Mouse (Mus musculus): ENCODE data around the gene Sult2b1. TPM values are rescaled to one million over a fixed set of nuclear protein-coding genes. Genes with fewer than 3 reads are reported as not detected.
A peak's percentile ranks its signal among the peaks of the same experiment; 100 is the strongest.

The Sult2b1 gene
- polyA plus RNA-seq, 1 experiment from 2014 or later, result 0.08 TPM

DNA sequence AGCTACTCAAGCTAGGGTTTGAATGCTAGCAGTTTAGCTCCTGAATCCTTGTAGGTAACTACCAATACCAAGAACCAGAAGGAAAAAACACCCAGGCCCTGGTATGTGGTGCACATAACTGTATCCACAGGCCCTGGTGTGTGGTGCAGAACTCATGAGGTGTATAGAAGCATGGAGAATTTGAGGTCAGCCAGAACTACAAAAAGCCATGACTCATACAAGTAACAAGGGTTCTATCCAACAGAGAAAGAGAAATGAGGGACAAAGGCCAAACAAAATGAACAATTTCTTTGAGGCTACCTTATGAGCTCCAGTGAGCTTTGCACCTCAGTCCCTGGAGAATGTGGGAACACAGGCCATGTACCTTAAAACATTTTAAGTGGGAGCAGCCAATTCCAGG is 36.4 kb upstream of the Sult2b1 start:
- no peak for ATAC-seq (ENCODE audit: low read depth)
- Histone ChIP-seq H3K27me3 (ENCODE audit: control insufficient read depth, insufficient read depth, low read depth, low read length) (peaks cover 3% of the 10 kb centered on the region; the same call in 1 of the 2 replicates), H3K4me2 (ENCODE audit: low read depth, low read length) (no peak overlapping the region), H3K4me3 (ENCODE audit: low read depth, low read length) (no peak overlapping the region), H3K36me3 (ENCODE audit: control insufficient read depth, insufficient read depth) (no peaks in the 10 kb centered on the region), H3K27ac (ENCODE audit: low read length) (no peak overlapping the region), H3K9me3 (replicated peaks; ENCODE audit: control insufficient read depth, low read length) (no peaks in the 10 kb centered on the region), H3K4me1 (ENCODE audit: control insufficient read depth, low read depth, low read length) (no peaks in the 10 kb centered on the region), H3K9ac (ENCODE audit: low read depth, low read length) (no peak overlapping the region)

DNA sequence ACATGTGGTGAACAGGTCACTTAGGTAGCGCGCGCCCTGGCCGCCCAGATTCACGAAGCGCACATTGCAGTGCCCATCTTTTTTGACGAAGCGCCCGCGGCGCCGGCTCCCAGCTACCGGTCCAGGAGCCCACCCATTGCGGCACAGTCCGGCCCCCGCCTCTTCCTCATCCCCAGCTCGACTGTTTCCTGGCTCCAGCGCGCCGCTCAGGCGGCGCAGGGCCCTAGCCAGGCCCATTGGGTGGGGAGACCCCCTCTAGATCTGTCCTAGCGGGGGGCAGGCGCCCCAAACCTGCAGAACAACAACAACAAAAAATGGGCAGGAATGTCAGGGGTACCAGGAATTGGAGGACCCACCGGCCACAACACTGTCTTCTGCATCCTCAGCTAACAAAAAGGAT is 35.4 kb upstream of the Sult2b1 start:
- 16% methylated on average over 25 of the region's 25 CpGs for WGBS (ENCODE audit: insufficient replicate concordance)
- Histone ChIP-seq H3K9me3 (replicated peaks; ENCODE audit: control insufficient read depth, low read length) (no peaks in the 10 kb centered on the region), H3K9ac (ENCODE audit: low read depth, low read length) (no peak overlapping the region), H3K4me1 (ENCODE audit: control insufficient read depth, low read depth, low read length) (peaks cover 5% of the 10 kb centered on the region), H3K27me3 (ENCODE audit: control insufficient read depth, insufficient read depth, low read depth, low read length) (peaks cover 3% of the 10 kb centered on the region; the same call in 1 of the 2 replicates), H3K4me2 (ENCODE audit: low read depth, low read length) (0 out of 2 replicates have a peak overlapping the region, but pooled peaks have one; percentile 6), H3K27ac (ENCODE audit: low read length) (no peak overlapping the region), H3K4me3 (ENCODE audit: low read depth, low read length) (no peak overlapping the region), H3K36me3 (ENCODE audit: control insufficient read depth, insufficient read depth) (no peaks in the 10 kb centered on the region)
- ATAC-seq (ENCODE audit: low read depth), result no peak

DNA sequence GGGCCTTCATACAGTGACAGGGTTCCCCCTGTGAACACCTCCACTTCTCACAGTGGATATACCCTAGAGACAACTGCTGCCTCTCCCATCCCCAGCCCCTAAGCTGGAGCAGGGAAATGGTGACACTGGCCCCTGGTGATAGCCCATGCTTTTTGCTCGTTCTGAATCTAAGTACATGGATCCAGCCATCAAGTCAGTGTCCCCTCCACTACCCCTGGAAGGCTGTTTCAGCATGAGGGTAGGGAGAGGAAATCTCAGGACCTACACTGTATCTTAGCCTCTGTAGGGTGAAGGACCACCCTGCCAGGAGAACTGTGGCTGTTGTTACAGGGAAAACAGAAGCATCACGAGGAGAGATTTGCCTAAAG is 31.5 kb upstream of the Sult2b1 start:
- Histone ChIP-seq H3K27ac (ENCODE audit: low read length) (no peak overlapping the region), H3K36me3 (ENCODE audit: control insufficient read depth, insufficient read depth) (peaks cover 18% of the 10 kb centered on the region), H3K4me2 (ENCODE audit: low read depth, low read length) (no peak overlapping the region), H3K4me3 (ENCODE audit: low read depth, low read length) (no peak overlapping the region), H3K4me1 (ENCODE audit: control insufficient read depth, low read depth, low read length) (peaks cover 26% of the 10 kb centered on the region), H3K9me3 (replicated peaks; ENCODE audit: control insufficient read depth, low read length) (no peaks in the 10 kb centered on the region), H3K27me3 (ENCODE audit: control insufficient read depth, insufficient read depth, low read depth, low read length) (peaks cover 3% of the 10 kb centered on the region; the same call in 1 of the 2 replicates), H3K9ac (ENCODE audit: low read depth, low read length) (no peak overlapping the region)
- 39% methylated on average over 2 of the region's 2 CpGs for WGBS (ENCODE audit: insufficient replicate concordance)
- no peak for ATAC-seq (ENCODE audit: low read depth)

DNA sequence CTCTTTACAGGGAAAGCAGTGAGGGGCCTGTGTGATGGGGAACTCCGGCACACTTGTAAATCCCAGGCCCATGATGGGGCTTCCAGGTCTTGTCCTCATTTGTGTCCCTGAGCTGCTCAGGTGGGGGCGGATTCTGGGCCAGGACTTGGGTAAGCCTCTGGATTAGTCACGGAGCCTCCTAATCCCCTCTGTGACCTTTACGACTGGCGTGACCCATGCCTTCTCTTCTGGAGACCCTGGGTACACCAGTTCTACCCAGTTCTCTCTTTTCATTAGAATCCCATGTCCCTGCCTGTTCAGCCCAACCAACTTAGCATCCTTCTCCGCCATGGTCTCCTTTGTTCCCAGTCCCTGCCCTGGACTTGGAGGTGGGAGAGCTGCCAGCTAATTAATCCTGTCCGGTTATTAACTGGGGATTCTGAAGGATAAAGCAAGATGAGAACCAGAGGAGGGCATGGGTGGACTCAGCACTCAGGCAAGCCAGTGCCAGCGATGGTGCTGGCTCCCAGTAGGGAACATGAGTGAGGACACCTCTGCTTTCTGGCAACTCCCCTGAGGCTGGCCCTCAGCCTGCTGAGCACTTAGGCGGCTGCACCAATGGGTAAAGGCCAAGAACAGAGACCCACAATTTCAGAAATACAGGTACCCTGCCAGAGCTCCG is 31.0 kb upstream of the Sult2b1 start:
- H3K27me3 ChIP-seq (ENCODE audit: control insufficient read depth, insufficient read depth, low read depth, low read length), result peaks cover 3% of the 10 kb centered on the region; the same call in 1 of the 2 replicates
- peaks cover 23% of the 10 kb centered on the region for H3K36me3 ChIP-seq (ENCODE audit: control insufficient read depth, insufficient read depth)
- peaks cover 26% of the 10 kb centered on the region for H3K4me1 ChIP-seq (ENCODE audit: control insufficient read depth, low read depth, low read length)
- no peak overlapping the region for H3K27ac ChIP-seq (ENCODE audit: low read length)
- no peak overlapping the region for H3K9ac ChIP-seq (ENCODE audit: low read depth, low read length)
- H3K4me3 ChIP-seq (ENCODE audit: low read depth, low read length), result no peak overlapping the region; the same call in 1 of the 2 replicates
- 72% methylated on average over 10 of the region's 10 CpGs for WGBS (ENCODE audit: insufficient replicate concordance)
- no peak for ATAC-seq (ENCODE audit: low read depth)
- H3K4me2 ChIP-seq (ENCODE audit: low read depth, low read length), result no peak overlapping the region
- no peaks in the 10 kb centered on the region for H3K9me3 ChIP-seq (replicated peaks; ENCODE audit: control insufficient read depth, low read length)

DNA sequence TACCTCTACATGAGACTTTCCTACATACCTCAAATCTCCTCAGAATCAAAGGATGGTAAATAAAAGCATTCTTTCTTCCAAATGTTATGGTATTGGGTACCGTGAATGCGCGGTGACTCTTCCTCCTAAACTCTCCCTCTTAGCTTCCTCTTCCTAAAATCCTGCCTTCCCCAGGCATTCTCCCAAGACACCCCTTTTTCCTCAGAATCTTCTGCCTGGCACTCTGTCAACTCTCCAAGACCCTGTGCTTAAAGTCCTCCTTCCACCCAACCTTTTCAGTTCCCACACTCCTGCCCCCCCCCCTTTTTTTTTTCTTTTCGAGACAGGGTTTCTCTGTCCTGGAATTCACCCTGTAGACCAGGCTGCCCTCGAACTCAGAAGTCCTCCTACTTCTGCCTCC is 30.4 kb upstream of the Sult2b1 start:
- H3K4me3 ChIP-seq (ENCODE audit: low read depth, low read length), result peak overlapping the region; percentile 99
- H3K9me3 ChIP-seq (replicated peaks; ENCODE audit: control insufficient read depth, low read length), result no peaks in the 10 kb centered on the region
- peak overlapping the region; percentile 77 for H3K4me2 ChIP-seq (ENCODE audit: low read depth, low read length)
- peaks cover under 1% of the 10 kb centered on the region; the same call in 1 of the 2 replicates for H3K27me3 ChIP-seq (ENCODE audit: control insufficient read depth, insufficient read depth, low read depth, low read length)
- no peak overlapping the region for H3K27ac ChIP-seq (ENCODE audit: low read length)
- no peak overlapping the region for H3K9ac ChIP-seq (ENCODE audit: low read depth, low read length)
- 7% methylated on average over 5 of the region's 5 CpGs for WGBS (ENCODE audit: insufficient replicate concordance)
- ATAC-seq (ENCODE audit: low read depth), result no peak
- peaks cover 26% of the 10 kb centered on the region for H3K4me1 ChIP-seq (ENCODE audit: control insufficient read depth, low read depth, low read length)
- H3K36me3 ChIP-seq (ENCODE audit: control insufficient read depth, insufficient read depth), result peaks cover 29% of the 10 kb centered on the region

DNA sequence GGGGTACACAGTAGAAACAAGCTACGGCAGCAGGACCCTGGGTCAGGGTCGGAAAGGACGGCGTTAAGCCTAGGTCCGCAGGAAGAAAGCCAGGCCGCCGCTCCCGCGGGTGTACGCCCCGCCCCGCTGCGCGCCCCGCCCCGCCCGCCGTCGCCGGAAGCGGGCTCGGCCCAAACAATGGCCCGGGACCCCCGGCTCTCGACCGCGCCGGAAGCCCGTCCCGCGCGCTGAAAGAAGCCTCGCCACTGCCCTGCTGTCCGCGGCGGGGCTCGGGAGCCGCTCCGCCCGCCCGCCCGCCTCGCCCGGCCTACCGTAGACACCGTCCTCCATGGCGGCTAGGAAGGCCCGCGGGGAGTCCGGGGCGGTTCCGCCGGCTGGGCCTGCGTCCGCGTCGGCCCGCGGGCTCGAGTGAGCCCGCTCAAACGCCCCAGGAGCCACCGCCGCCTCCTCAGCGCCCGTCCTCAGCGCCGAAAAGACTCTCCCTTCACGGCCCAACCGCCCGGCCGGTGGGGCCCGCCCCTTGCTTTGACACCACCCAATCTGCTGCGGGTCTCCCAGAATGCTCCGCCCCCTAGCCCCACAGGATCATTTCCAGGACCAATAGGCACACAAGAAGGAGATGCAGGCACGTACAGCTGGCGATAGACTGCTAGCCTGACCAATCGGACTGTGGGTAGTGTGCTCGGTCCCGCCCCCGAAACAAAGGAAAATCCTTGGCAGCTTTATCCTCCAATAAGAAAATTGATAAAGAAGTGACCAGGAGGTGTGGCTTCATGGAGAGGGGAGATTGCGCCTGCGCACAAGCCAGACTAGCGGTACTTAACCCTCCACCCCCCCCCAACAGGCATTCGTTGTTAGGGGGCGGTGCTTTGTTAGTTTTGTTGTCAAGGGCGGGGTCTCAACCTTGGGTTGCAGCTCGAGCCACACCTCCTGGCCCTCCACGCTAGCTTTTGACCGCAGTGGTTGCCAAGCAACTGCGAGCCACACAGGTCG is 29.6 kb upstream of the Sult2b1 start, which contains the start of gene Cyth2:
Cyth2 (minus strand) TSS at position 795 of the 993 bp plus-strand sequence.
- H3K4me2 ChIP-seq (ENCODE audit: low read depth, low read length), result peak within 1 kb of the TSS; percentile 96
- H3K27ac ChIP-seq (ENCODE audit: low read length), result peak within 1 kb of the TSS; percentile 96
- H3K9me3 ChIP-seq (replicated peaks; ENCODE audit: control insufficient read depth, low read length), result no peaks in the 10 kb centered on the region
- peak; percentile 98 for ATAC-seq (ENCODE audit: low read depth)
- H3K36me3 ChIP-seq (ENCODE audit: control insufficient read depth, insufficient read depth), result peaks cover 36% of the 10 kb centered on the region
- under 1% methylated on average over 76 of the region's 92 CpGs for WGBS (ENCODE audit: insufficient replicate concordance)
- peaks cover 26% of the 10 kb centered on the region for H3K4me1 ChIP-seq (ENCODE audit: control insufficient read depth, low read depth, low read length)
- no peaks in the 10 kb centered on the region; the same call in 1 of the 2 replicates for H3K27me3 ChIP-seq (ENCODE audit: control insufficient read depth, insufficient read depth, low read depth, low read length)
- H3K9ac ChIP-seq (ENCODE audit: low read depth, low read length), result peak within 1 kb of the TSS; percentile 99
- H3K4me3 ChIP-seq (ENCODE audit: low read depth, low read length), result peak within 1 kb of the TSS; percentile 99

DNA sequence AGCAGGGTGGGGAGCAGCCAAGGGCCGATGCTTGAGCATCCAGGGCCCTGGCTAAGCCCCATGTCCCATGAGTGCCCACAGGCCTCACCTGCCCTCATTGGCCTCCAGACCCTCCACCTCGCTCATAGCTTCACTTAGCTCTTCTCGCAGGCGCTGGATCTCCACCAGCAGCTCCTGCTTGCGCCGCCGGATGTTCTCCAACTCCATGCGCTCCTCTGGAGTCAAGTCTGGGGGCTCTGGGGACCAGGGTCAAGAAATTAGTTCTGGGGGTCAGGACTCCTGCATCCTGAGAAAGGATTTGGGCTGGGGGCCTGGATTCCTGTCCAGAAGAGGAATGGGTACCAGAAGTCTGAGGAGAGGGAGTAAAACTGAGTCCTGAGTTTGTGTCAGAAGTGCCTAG is 28.5 kb upstream of the Sult2b1 start:
- no peak overlapping the region for H3K27ac ChIP-seq (ENCODE audit: low read length)
- H3K4me3 ChIP-seq (ENCODE audit: low read depth, low read length), result peak overlapping the region; percentile 99
- peak overlapping the region; percentile 99 for H3K9ac ChIP-seq (ENCODE audit: low read depth, low read length)
- ATAC-seq (ENCODE audit: low read depth), result no peak
- H3K9me3 ChIP-seq (replicated peaks; ENCODE audit: control insufficient read depth, low read length), result no peaks in the 10 kb centered on the region
- 84% methylated on average over 8 of the region's 8 CpGs for whole genome bisulfite sequencing (ENCODE audit: insufficient replicate concordance)
- peak overlapping the region; percentile 96 for H3K4me2 ChIP-seq (ENCODE audit: low read depth, low read length)
- peaks cover 26% of the 10 kb centered on the region for H3K4me1 ChIP-seq (ENCODE audit: control insufficient read depth, low read depth, low read length)
- no peaks in the 10 kb centered on the region for H3K27me3 ChIP-seq (ENCODE audit: control insufficient read depth, insufficient read depth, low read depth, low read length)
- peaks cover 45% of the 10 kb centered on the region for H3K36me3 ChIP-seq (ENCODE audit: control insufficient read depth, insufficient read depth)

DNA sequence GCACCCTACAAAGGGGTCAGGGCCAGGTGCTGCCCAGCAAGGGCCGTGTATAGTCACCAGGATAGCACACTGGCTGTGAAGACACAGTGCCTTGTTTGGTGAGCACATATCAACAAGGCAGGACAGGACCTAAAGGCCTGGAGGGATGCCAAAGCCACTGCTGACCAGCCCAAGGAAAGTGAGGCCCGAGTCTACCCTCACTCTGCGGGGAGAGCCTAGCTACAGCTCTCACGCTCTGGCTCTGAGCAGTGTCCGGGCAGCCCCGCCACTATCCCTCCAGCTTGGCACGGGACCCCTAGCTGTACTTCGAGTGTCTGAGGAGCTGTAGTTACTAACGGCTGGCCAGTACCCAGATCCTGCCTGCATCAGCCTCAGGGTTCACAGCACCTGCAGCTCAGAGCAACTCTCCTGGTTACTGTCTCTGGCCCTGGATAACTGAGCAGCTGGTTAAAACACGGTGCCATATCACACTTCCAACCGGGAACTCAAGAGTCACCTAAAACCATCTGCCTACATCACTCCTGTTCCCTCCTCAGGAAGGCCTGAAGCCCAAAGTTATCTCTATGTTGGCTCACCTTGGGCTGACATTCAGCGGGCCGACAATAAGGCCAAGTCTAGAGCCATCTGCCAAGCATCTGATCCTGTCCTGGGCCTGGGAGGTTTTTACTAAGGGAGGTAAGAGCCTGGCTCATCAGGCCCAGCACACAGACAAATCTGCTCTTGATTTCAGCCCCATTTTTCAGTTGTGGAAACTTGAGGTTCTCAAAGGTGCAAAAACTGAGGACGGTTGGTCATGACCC is 25.0 kb upstream of the Sult2b1 start:
- Histone ChIP-seq H3K4me3 (ENCODE audit: low read depth, low read length) (no peak overlapping the region), H3K4me2 (ENCODE audit: low read depth, low read length) (no peak overlapping the region), H3K36me3 (ENCODE audit: control insufficient read depth, insufficient read depth) (peaks cover 53% of the 10 kb centered on the region), H3K4me1 (ENCODE audit: control insufficient read depth, low read depth, low read length) (peaks cover 18% of the 10 kb centered on the region), H3K9me3 (replicated peaks; ENCODE audit: control insufficient read depth, low read length) (no peaks in the 10 kb centered on the region), H3K27ac (ENCODE audit: low read length) (no peak overlapping the region), H3K27me3 (ENCODE audit: control insufficient read depth, insufficient read depth, low read depth, low read length) (no peaks in the 10 kb centered on the region), H3K9ac (ENCODE audit: low read depth, low read length) (no peak overlapping the region)
- 82% methylated on average over 14 of the region's 14 CpGs for WGBS (ENCODE audit: insufficient replicate concordance)
- no peak for ATAC-seq (ENCODE audit: low read depth)

All from liver, embryonic 16.5 days (tissue).